Comparison of ENCODE assay signal across 29 mouse cellular contexts in genomic region chr12:72666015-72666414, GRCm38 (mm10). TPM values are rescaled to one million over a fixed set of nuclear protein-coding genes. Genes with fewer than 3 reads are reported as not detected.
A peak's percentile ranks its signal among the peaks of the same experiment; 100 is the strongest.
DNase-seq lines count a peak whose midpoint lies in the region; ATAC-seq and TF ChIP-seq lines count a peak whose summit lies in the region.
"Had no signal": no experiment of that assay in that cellular context is flagged by ENCODE, and none has a peak within 500 bp of the region (broad histone marks: within the 10 kb centered on the region; RNA-seq: fewer than 3 reads in every experiment).

No protein-coding gene starts in this region.

- TF ChIP-seq CTCF in heart, adult 2 months (IDR thresholded peaks at IDR 0.05): no peak
- no peak for TF ChIP-seq CTCF in heart, postnatal 0 days (IDR thresholded peaks at IDR 0.05; ENCODE audit: low read depth)

- no peaks in the 10 kb centered on the region for H3K36me3 ChIP-seq in heart, adult 2 months (ENCODE audit: control insufficient read depth, insufficient read depth, low read length)
- H3K36me3 ChIP-seq in heart, postnatal 0 days (replicated peaks; ENCODE audit: control insufficient read depth, insufficient read depth, low read length): no peaks in the 10 kb centered on the region
- H3K36me3 ChIP-seq: embryonic facial prominence, embryonic 15.5 days; forebrain, embryonic 10.5 days; hindbrain, embryonic 12.5 days had no signal

- no peak for ATAC-seq in heart, postnatal 0 days (ENCODE audit: insufficient read depth, low read depth)
- ATAC-seq: forebrain, embryonic 14.5 days; hindbrain, embryonic 16.5 days; inflammation-experienced regulatory T-cells, adult 6 months; intestine, postnatal 0 days had no signal

- WGBS in heart, adult 2 months: 53% methylated on average over 5 of the region's 5 CpGs
- WGBS in heart, postnatal 0 days: 53% methylated on average over 5 of the region's 5 CpGs

- no peaks in the 10 kb centered on the region for H3K79me2 ChIP-seq in heart, adult 2 months (replicated peaks; ENCODE audit: control insufficient read depth, insufficient read depth, low read length)

- H3K27me3 ChIP-seq in heart, adult 2 months (ENCODE audit: control insufficient read depth, insufficient read depth, low read length): no peaks in the 10 kb centered on the region
- no peaks in the 10 kb centered on the region for H3K27me3 ChIP-seq in heart, postnatal 0 days (ENCODE audit: control insufficient read depth, insufficient read depth, low read length)
- H3K27me3 ChIP-seq: embryonic facial prominence, embryonic 15.5 days had no signal

- DNase-seq in adrenal gland, postnatal 14 days: peak; percentile 9
- DNase-seq in adrenal gland, adult 18-20 months (ENCODE audit: low spot score in 2 of 2): no peak
- DNase-seq in heart, adult 2 months: no peak
- no peak for DNase-seq in heart, postnatal 14 days
- DNase-seq in heart, postnatal 0 days (ENCODE audit: low spot score): no peak
- DNase-seq in heart, postnatal 4 days: no peak
- DNase-seq in thymus, postnatal 0 days (ENCODE audit: low spot score): no peak
- DNase-seq: adrenal gland, adult 2 months; cerebellum, adult 2 months; cerebellum, postnatal 14 days; embryo, embryonic 11 days; gastrocnemius, postnatal 36 days; heart, postnatal 36 days; kidney, adult 8-10 months had no signal

- no peak overlapping the region for H3K4me3 ChIP-seq in heart, adult 2 months
- no peak overlapping the region for H3K4me3 ChIP-seq in heart, postnatal 0 days (ENCODE audit: low read depth, low read length)
- H3K4me3 ChIP-seq in brown adipose tissue, adult 24 weeks (ENCODE audit: insufficient read depth, low read depth, low read length): no peak overlapping the region
- H3K4me3 ChIP-seq: forebrain, embryonic 10.5 days; hindbrain, embryonic 12.5 days had no signal

- no peak overlapping the region for H3K4me2 ChIP-seq in heart, postnatal 0 days (ENCODE audit: low read depth, low read length)

- intact Hi-C loops in heart, adult 2 months (cut with DNase I): no loop called here
- intact Hi-C loops in heart, postnatal 14 days (cut with DNase I): loop anchor here (5.0 to 10.0 kb wide), 3 partner anchors 91 to 529 kb away; partner anchors contain the start of genes Pcnx4 and Ppm1a

- peak overlapping the region; percentile 96 for H3K27ac ChIP-seq in heart, adult 2 months
- peak overlapping the region; percentile 92 for H3K27ac ChIP-seq in heart, postnatal 0 days (ENCODE audit: low read depth)
- peak overlapping the region; percentile 11; the same call in 1 of the 2 replicates for H3K27ac ChIP-seq in brown adipose tissue, adult 24 weeks (replicated peaks; ENCODE audit: low read depth, low read length)
- H3K27ac ChIP-seq: embryonic facial prominence, embryonic 15.5 days; forebrain, embryonic 10.5 days; hindbrain, embryonic 12.5 days had no signal

- peaks cover 7% of the 10 kb centered on the region for H3K4me1 ChIP-seq in heart, adult 2 months (ENCODE audit: control insufficient read depth, insufficient read depth, low read length)
- peaks cover 17% of the 10 kb centered on the region for H3K4me1 ChIP-seq in heart, postnatal 0 days (ENCODE audit: control insufficient read depth, insufficient read depth)
- H3K4me1 ChIP-seq in brown adipose tissue, adult 24 weeks (ENCODE audit: control insufficient read depth, insufficient read depth, insufficient read length, low read length): peaks cover 12% of the 10 kb centered on the region

- H3K9me3 ChIP-seq in heart, postnatal 0 days (replicated peaks; ENCODE audit: control insufficient read depth, low read length): peaks cover 5% of the 10 kb centered on the region; the same call in 1 of the 2 replicates
- H3K9me3 ChIP-seq: embryonic facial prominence, embryonic 15.5 days; forebrain, embryonic 10.5 days; hindbrain, embryonic 12.5 days had no signal

- H3K9ac ChIP-seq in heart, adult 2 months (ENCODE audit: low read depth, low read length): no peak overlapping the region
- no peak overlapping the region for H3K9ac ChIP-seq in heart, postnatal 0 days (replicated peaks; ENCODE audit: low read depth, low read length)
- H3K9ac ChIP-seq: embryonic facial prominence, embryonic 15.5 days; hindbrain, embryonic 12.5 days had no signal

- TF ChIP-seq POLR2A in heart, adult 2 months (IDR thresholded peaks at IDR 0.05; ENCODE audit: insufficient read depth, low read depth, low read length): no peak

- TF ChIP-seq EP300 in heart, adult 2 months (IDR thresholded peaks at IDR 0.05; ENCODE audit: insufficient read depth, low read depth, low read length): no peak
- no peak for TF ChIP-seq EP300 in heart, postnatal 0 days (IDR thresholded peaks at IDR 0.05; ENCODE audit: low read depth)

RNA-seq across cellular contexts. Expression of gene Dhrs7, which starts 1.3 kb away (rescaled TPM):
- 159 and 182 TPM in 2 replicates for total RNA-seq in adrenal gland, postnatal 14 days (2021)
- total RNA-seq in adrenal gland, adult 18-20 months (2021): 100 to 1,000 TPM; 234 to 259 TPM
- 10 to 100 TPM; 54.6 to 65.7 TPM for total RNA-seq in heart, adult 2 months (2021)
- polyA plus RNA-seq in heart, adult 2 months (2012; rRNA removed): 47.9 and 57.7 TPM in 2 replicates
- 100 to 1,000 TPM in 1 of 2 experiments, 10 to 100 TPM in 1; 94.6 to 114 TPM for total RNA-seq in heart, postnatal 14 days (2021)
- 65.9 and 91.6 TPM in 2 replicates for total RNA-seq in heart, postnatal 0 days (2014; rRNA removed; ENCODE audit: low replicate concordance)
- 217 and 227 TPM in 2 replicates for polyA plus RNA-seq in heart, postnatal 0 days (2015; fragmentation: Nextera tagmentation; extraction: Ambion mirVana)
- total RNA-seq in heart, postnatal 4 days (2021): 100 to 1,000 TPM in 1 of 2 experiments, 10 to 100 TPM in 1; 79.2 to 105 TPM
- polyA plus RNA-seq in brown adipose tissue, adult 24 weeks (2012; ENCODE audit: insufficient read depth, insufficient read length, missing spikeins): 377 and 379 TPM in 2 replicates
- 28.8 and 30.5 TPM in 2 replicates for polyA plus RNA-seq in thymus, postnatal 0 days (2015; fragmentation: Nextera tagmentation; extraction: Ambion mirVana)
- polyA plus RNA-seq: erythroblast, embryonic 14.5 days had no signal

RNA-seq across cellular contexts. Expression of gene Gm4756, which starts 16.6 kb away (rescaled TPM):
- not detected in 2 replicates for total RNA-seq in adrenal gland, postnatal 14 days (2021)
- not detected for total RNA-seq in adrenal gland, adult 18-20 months (2021)
- total RNA-seq in heart, adult 2 months (2021): not detected
- polyA plus RNA-seq in heart, adult 2 months (2012; rRNA removed): not detected in 2 replicates
- not detected for total RNA-seq in heart, postnatal 14 days (2021)
- total RNA-seq in heart, postnatal 0 days (2014; rRNA removed; ENCODE audit: low replicate concordance): not detected in 2 replicates
- polyA plus RNA-seq in heart, postnatal 0 days (2015; fragmentation: Nextera tagmentation; extraction: Ambion mirVana): not detected in 2 replicates
- not detected for total RNA-seq in heart, postnatal 4 days (2021)
- not detected in 2 replicates for polyA plus RNA-seq in brown adipose tissue, adult 24 weeks (2012; ENCODE audit: insufficient read depth, insufficient read length, missing spikeins)
- not detected in 2 replicates for polyA plus RNA-seq in thymus, postnatal 0 days (2015; fragmentation: Nextera tagmentation; extraction: Ambion mirVana)
- total RNA-seq: common myeloid progenitor, adult 5-6 weeks; gastrocnemius, adult 8-10 months; gastrocnemius, postnatal 36 days; heart, postnatal 36 days; MEL had no signal
- polyA plus RNA-seq: C2C12; cerebellum, adult 2 months; embryonic facial prominence, embryonic 11.5 days; embryonic facial prominence, embryonic 15.5 days; erythroblast, embryonic 14.5 days; forebrain, embryonic 10.5 days; forebrain, embryonic 14.5 days; heart, embryonic 11.5 days; hindbrain, embryonic 12.5 days; hindbrain, embryonic 16.5 days; intestine, postnatal 0 days had no signal

Comparison
In these comparisons a context has a peak if more than half of its experiments do, and no peak if none do; other contexts are left out.
1. H3K27ac ChIP-seq: peak in every context shown above with its lines; median percentile 96 in heart, adult 2 months; 92 in heart, postnatal 0 days; 11 in brown adipose tissue, adult 24 weeks.